Mouse (Mus musculus): ENCODE results near the gene Tshb.

DNA sequence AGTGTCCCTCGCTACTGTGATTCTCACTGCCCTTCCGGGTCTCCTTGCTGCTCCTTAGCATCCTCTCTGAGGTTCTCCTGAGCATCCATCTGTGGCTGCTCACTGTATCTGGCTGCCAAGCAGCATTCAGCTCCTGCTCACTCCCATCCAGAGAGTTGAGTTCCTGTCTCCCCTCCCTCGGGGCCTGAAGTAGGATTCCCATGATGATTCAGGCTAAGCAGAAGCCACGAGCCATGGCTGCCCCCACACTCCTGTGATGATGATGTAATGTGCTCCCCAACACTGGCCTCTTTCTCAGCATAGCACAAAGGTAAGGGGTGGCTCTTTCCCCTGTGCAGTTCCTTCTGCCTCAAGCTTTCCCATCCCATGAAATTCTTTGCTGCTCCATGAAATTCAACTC lies 36.3 kb downstream of the Tshb start:
- TF ChIP-seq CTCF (IDR thresholded peaks at IDR 0.05; ENCODE audit: low read depth, low read length), result no peak
- TF ChIP-seq POLR2A (IDR thresholded peaks at IDR 0.05; ENCODE audit: borderline replicate concordance, low read depth, low read length), result no peak
